Comparison of ENCODE assay signal across 16 mouse cellular contexts in the genomic region with DNA sequence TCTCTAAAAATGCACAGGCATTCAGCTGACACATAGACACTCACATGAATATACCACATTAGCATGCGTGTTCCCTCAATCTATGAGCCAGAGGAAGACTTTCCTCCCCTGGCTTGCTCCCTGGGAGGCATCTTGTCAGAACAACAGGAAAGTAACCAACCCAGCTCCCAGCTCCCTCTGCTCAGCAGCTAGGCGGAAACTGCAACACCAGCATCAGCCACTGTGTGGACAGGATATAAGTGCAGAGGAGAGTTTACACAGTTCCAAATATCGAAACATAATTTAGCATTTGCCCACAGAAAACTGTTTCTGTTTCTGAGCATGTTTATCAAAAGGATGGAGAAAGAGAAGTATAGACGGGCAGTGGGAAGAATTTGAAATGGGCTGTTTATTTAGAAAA.
DNase-seq lines count a peak whose midpoint lies in the region; ATAC-seq and TF ChIP-seq lines count a peak whose summit lies in the region.
"Had no signal": no experiment of that assay in that cellular context is flagged by ENCODE, and none has a peak within 500 bp of the region (broad histone marks: within the 10 kb centered on the region; RNA-seq: fewer than 3 reads in every experiment).

No protein-coding gene starts in this region.

- H3K4me3 ChIP-seq in heart, postnatal 0 days (ENCODE audit: low read depth, low read length): no peak overlapping the region
- H3K4me3 ChIP-seq in heart, embryonic 12.5 days: no peak overlapping the region
- H3K4me3 ChIP-seq in liver, adult 2 months (ENCODE audit: insufficient read depth, low read depth, low read length): no peak overlapping the region
- H3K4me3 ChIP-seq in intestine, postnatal 0 days (ENCODE audit: low read depth, low read length): no peak overlapping the region
- H3K4me3 ChIP-seq: liver, embryonic 15.5 days; midbrain, embryonic 15.5 days had no signal

- H3K4me1 ChIP-seq in heart, postnatal 0 days (ENCODE audit: control insufficient read depth, insufficient read depth): no peaks in the 10 kb centered on the region
- H3K4me1 ChIP-seq in heart, embryonic 12.5 days (replicated peaks): no peaks in the 10 kb centered on the region
- H3K4me1 ChIP-seq in liver, adult 2 months (ENCODE audit: control insufficient read depth, insufficient read depth, low read length): no peaks in the 10 kb centered on the region
- H3K4me1 ChIP-seq in intestine, postnatal 0 days (replicated peaks; ENCODE audit: control insufficient read depth, insufficient read depth, low read length): no peaks in the 10 kb centered on the region
- H3K4me1 ChIP-seq: liver, embryonic 15.5 days; midbrain, embryonic 15.5 days had no signal

- no peaks in the 10 kb centered on the region for H3K79me2 ChIP-seq in liver, adult 2 months (ENCODE audit: control insufficient read depth, insufficient read depth, low read length)

- H3K4me2 ChIP-seq in heart, postnatal 0 days (ENCODE audit: low read depth, low read length): no peak overlapping the region
- H3K4me2 ChIP-seq in heart, embryonic 12.5 days: no peak overlapping the region
- no peak overlapping the region for H3K4me2 ChIP-seq in intestine, postnatal 0 days (replicated peaks; ENCODE audit: low read depth)
- H3K4me2 ChIP-seq: liver, embryonic 15.5 days; midbrain, embryonic 15.5 days had no signal

- no peaks in the 10 kb centered on the region for H3K27me3 ChIP-seq in heart, postnatal 0 days (ENCODE audit: control insufficient read depth, insufficient read depth, low read length)
- H3K27me3 ChIP-seq in heart, embryonic 12.5 days (replicated peaks): no peaks in the 10 kb centered on the region
- H3K27me3 ChIP-seq in liver, adult 2 months (ENCODE audit: control insufficient read depth, insufficient read depth, low read length): no peaks in the 10 kb centered on the region
- H3K27me3 ChIP-seq in intestine, postnatal 0 days (replicated peaks; ENCODE audit: control insufficient read depth, insufficient read depth, low read length): no peaks in the 10 kb centered on the region
- H3K27me3 ChIP-seq: liver, embryonic 15.5 days; midbrain, embryonic 15.5 days had no signal

- no peak for TF ChIP-seq EP300 in heart, postnatal 0 days (IDR thresholded peaks at IDR 0.05; ENCODE audit: low read depth)

- H3K9me3 ChIP-seq in heart, postnatal 0 days (replicated peaks; ENCODE audit: control insufficient read depth, low read length): 0 out of 2 replicates have a peak, but pooled peaks cover 8% of the 10 kb centered on the region
- peaks cover 2% of the 10 kb centered on the region; the same call in 1 of the 2 replicates for H3K9me3 ChIP-seq in heart, embryonic 12.5 days (replicated peaks)
- H3K9me3 ChIP-seq in intestine, postnatal 0 days (ENCODE audit: control insufficient read depth): no peaks in the 10 kb centered on the region
- H3K9me3 ChIP-seq: liver, embryonic 15.5 days; midbrain, embryonic 15.5 days had no signal

- no peak for TF ChIP-seq POLR2A in liver, adult 2 months (IDR thresholded peaks at IDR 0.05; ENCODE audit: extremely low read depth, insufficient read depth, low read length)

- no peak for ATAC-seq in heart, postnatal 0 days (ENCODE audit: insufficient read depth, low read depth)
- ATAC-seq in heart, embryonic 12.5 days (ENCODE audit: insufficient number of reproducible peaks, low FRiP score): no peak
- ATAC-seq in intestine, postnatal 0 days: no peak
- ATAC-seq: forebrain, embryonic 14.5 days; midbrain, embryonic 15.5 days had no signal

- no peak overlapping the region for H3K9ac ChIP-seq in heart, postnatal 0 days (replicated peaks; ENCODE audit: low read depth, low read length)
- no peak overlapping the region for H3K9ac ChIP-seq in heart, embryonic 12.5 days
- no peak overlapping the region for H3K9ac ChIP-seq in liver, adult 2 months (ENCODE audit: low read depth, low read length)
- H3K9ac ChIP-seq in intestine, postnatal 0 days (ENCODE audit: low read depth, low read length): no peak overlapping the region
- H3K9ac ChIP-seq: liver, embryonic 15.5 days; midbrain, embryonic 15.5 days had no signal

- no peaks in the 10 kb centered on the region for H3K36me3 ChIP-seq in heart, postnatal 0 days (replicated peaks; ENCODE audit: control insufficient read depth, insufficient read depth, low read length)
- H3K36me3 ChIP-seq in heart, embryonic 12.5 days: no peaks in the 10 kb centered on the region
- H3K36me3 ChIP-seq in liver, adult 2 months (ENCODE audit: control insufficient read depth, insufficient read depth, low read length): no peaks in the 10 kb centered on the region
- H3K36me3 ChIP-seq in intestine, postnatal 0 days (ENCODE audit: control insufficient read depth, insufficient read depth): no peaks in the 10 kb centered on the region
- H3K36me3 ChIP-seq: liver, embryonic 15.5 days; midbrain, embryonic 15.5 days had no signal

- WGBS in heart, postnatal 0 days: 64% methylated on average over 4 of the region's 4 CpGs
- WGBS in heart, embryonic 12.5 days: 69% methylated on average over 4 of the region's 4 CpGs
- 85% methylated on average over 4 of the region's 4 CpGs for WGBS in liver, adult 2 months
- 57% methylated on average over 4 of the region's 4 CpGs for WGBS in intestine, postnatal 0 days

- no peak for DNase-seq in heart, postnatal 0 days (ENCODE audit: low spot score)
- DNase-seq in liver, adult 2 months (ENCODE audit: extremely low read depth, low read depth, low spot score): no peak
- DNase-seq in liver: no peak
- peak; percentile 15 for DNase-seq in ZHBTc4 (ENCODE audit: low read depth, low spot score)
- no peak for DNase-seq in cerebellum, postnatal 14 days
- DNase-seq: adrenal gland, postnatal 36 days; cerebellum, adult 9-11 months; heart, adult 18-20 months; right cerebral cortex, adult 18-20 months; spleen, adult 18-20 months; thymus, adult 2 months had no signal

- TF ChIP-seq CTCF in heart, postnatal 0 days (IDR thresholded peaks at IDR 0.05; ENCODE audit: low read depth): peak; percentile 30; the same call in 1 of the 2 replicates
- TF ChIP-seq CTCF in liver, adult 2 months (IDR thresholded peaks at IDR 0.05; ENCODE audit: low read depth, low read length): peak; percentile 10; the same call in 1 of the 2 replicates
- peak; percentile 45 for TF ChIP-seq CTCF in intestine, postnatal 0 days (IDR thresholded peaks at IDR 0.05; ENCODE audit: low read depth)

- no peak overlapping the region for H3K27ac ChIP-seq in heart, postnatal 0 days (ENCODE audit: low read depth)
- H3K27ac ChIP-seq in heart, embryonic 12.5 days (ENCODE audit: poor library complexity, severe bottlenecking): no peak overlapping the region
- no peak overlapping the region for H3K27ac ChIP-seq in liver, adult 2 months (replicated peaks; ENCODE audit: insufficient read depth, low read depth, low read length)
- peak overlapping the region; percentile 35; the same call in 1 of the 2 replicates for H3K27ac ChIP-seq in intestine, postnatal 0 days (ENCODE audit: low read depth, low read length)
- H3K27ac ChIP-seq: liver, embryonic 15.5 days; midbrain, embryonic 15.5 days had no signal
